Mouse (Mus musculus): ENCODE results near the gene Stk19.
A peak's percentile ranks its signal among the peaks of the same experiment; 100 is the strongest.
"Not testable (repeated sequence)": the region's sequence is repeated elsewhere in the genome, so short reads cannot be mapped to it uniquely, and the experiment has no call there.

Gene Stk19

GRCm38 (mm10) chr17:34838785-34839184, 2.0 kb upstream of the Stk19 start:
- no peak for DNase-seq

DNA sequence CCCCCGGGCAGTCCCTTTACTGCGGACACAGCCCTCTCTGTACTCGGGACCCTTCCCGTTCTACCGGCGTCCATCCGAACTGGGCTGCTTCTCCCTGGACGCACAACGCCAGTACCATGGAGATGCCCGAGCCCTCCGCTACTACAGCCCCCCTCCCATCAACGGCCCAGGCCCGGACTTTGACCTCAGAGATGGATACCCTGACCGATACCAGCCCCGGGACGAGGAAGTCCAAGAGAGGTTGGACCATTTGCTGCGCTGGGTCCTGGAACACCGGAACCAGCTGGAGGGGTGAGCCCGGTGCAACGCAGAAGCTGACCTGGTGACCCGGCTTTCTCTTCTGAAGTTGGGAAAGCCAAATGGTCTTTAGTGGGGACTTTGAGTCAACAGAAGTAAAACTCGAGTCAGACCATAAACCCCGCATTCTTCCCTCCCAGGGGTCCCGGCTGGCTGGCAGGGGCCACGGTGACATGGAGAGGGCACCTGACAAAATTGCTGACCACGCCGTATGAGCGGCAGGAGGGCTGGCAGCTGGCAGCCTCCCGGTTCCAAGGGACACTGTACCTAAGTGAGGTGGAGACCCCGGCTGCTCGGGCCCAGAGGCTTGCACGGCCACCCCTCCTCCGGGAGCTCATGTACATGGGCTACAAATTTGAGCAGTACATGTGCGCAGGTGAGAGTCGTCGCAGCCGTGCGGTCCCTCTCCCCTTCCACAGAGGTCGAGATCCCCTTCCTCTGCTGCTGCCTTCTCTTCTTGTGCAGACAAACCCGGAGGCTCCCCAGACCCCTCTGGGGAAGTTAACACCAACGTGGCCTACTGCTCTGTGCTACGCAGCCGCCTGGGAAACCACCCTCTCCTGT, 949 bp upstream of the Stk19 start:
- no peak for DNase-seq

GRCm38 (mm10) chr17:34836155-34836855, 440 bp downstream of the Stk19 start:
- DNase-seq, result no peak

GRCm38 (mm10) chr17:34830776-34831175, 6.0 kb downstream of the Stk19 start:
- DNase-seq, result not testable (repeated sequence)

DNA sequence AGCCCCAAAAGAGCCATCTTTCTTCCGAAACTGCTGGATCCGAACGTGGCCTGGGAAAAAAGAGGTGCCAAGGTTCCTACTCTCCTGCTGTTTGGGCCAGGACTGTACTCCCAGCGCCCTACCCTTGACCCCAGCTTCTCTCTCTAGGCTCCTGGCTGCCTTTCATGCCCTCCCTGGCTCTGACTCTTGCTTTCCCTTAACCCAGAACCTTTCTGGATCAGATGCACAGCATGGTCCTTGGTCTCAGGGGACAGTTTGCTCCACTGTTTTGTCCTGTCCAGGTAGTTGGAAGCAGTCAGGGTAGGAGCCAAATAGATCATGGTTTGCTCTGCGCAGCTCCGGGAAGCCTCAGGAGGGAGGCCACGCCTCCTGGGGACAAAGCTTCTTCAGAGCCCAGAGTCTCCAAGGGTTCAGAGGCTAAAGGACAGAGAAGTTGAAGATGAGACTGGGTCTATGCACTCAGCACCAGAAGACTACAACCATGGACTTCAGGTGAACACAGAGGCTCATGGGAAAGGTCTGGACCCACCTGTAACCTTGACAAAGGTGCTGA, 21.9 kb downstream of the Stk19 start:
- no peak for DNase-seq

- peak; percentile 37 for DNase-seq
Measured at GRCm38 (mm10) chr17:34813747-34814146, 23.0 kb downstream of the Stk19 start.

GRCm38 (mm10) chr17:34811275-34811674, 25.5 kb downstream of the Stk19 start:
- DNase-seq, result no peak

DNA sequence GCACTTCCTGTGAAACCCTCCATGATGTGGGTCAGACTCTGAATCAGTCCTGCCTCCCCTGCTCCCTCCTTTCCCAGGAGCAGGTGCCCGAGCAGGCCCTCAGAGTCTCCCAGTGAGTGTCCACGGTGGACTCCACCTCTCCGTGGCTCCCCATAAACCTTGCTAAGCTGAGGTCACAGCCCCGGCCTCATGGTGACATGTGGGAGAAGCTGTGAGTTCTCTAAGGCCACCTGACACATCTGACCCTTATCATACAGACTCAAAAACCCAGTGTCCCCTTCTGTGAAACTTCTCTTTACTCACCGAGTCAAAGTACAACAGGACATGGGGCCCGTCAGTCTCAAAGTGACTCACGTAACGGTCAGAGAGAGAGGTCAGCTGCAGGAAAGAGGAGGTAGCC, 25.9 kb downstream of the Stk19 start:
- not testable (repeated sequence) for DNase-seq

DNA sequence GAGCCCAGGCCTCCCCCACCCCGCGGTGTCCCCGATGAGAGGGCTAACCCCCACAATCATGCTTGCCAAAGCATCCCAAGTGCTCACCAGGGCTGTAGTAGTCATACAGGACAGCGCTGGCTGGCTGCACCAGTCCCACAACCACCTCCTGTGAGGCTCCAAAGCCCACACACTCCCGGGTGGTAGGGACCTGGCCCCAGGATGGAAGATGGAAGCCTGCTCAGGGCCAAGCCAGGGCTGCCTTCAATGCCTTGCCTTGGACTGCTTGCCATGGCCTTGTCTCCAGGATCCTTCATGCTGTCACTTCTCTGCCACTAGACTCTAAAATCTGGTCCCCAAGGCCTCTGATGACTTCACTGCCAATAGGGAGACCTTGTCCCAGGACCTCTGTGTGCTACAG, 26.3 kb downstream of the Stk19 start:
- DNase-seq, result not testable (repeated sequence)

DNA sequence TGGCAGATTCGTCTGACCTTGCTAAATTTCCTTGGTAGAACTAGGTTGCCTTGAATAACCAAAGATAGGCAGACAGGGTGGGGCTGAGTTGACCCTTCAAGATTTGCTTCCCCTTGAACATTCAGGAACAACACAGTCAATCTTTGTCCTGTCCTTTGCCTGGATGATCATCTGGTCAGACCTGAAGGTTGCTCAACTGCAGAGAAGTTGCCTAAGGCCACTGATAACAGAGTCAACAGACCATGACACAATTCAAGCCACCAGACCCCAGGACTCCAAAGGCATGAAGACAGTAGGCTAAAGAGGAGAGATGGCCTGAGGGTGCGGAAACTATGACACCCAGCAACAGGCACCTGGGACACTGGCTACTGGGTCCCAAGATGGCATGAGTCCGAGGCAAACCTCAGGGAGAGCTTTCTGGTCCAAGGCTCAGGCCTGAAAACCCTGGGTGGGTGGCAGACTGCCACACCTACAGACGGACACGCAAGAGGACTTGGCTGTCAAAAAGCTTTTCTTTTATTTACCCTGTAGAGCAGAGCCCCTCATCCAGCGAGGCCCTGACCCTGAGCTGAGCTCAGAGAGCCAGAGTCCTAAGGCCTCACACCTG, 28.0 kb downstream of the Stk19 start:
- DNase-seq, result no peak

DNA sequence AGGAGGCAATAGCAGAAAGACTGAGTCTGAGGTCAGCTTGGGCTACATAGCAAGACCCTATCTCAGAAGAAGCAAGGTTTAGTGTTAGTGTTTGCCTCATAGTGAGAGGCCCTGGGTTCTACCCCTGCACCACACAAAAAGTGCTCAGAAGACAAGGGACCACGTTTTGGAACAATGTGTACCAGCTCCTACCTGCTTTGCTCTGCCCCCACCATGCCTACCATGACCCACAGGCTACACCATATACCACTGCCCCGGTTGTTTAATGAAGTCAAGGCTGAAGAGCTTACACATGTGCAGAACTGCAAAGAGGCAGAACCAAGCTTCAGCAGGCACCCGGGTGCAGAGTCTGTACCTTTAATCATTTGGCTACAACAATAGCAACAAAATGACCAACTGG, 29.6 kb downstream of the Stk19 start:
- no peak for DNase-seq

GRCm38 (mm10) chr17:34804871-34805562, 31.7 kb downstream of the Stk19 start:
- DNase-seq, result no peak

- DNase-seq, result not testable (repeated sequence)
Measured at GRCm38 (mm10) chr17:34804301-34804700, 32.4 kb downstream of the Stk19 start, which contains the start of gene Cyp21a1. Gene Cyp21a1 (minus strand): TSS chr17:34804561.

DNA sequence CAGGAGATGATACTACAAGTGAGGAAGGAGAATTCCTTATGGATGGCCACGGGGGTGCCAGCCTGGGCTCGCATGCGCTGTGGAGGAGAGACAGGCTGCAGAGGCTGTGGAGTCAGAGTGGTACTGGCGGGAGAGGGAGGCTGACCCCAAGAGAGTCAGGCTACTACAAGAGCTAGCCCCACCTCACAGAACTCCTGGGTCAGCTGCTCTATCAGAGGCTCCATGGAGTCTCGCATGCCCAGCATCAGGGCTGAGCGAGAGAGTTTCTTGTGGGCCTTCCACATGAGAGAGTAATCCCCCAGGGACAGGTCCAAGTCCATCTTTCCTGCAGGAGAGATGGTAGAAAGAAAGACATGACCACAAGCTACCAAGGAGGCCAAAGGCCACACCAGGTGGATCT, 33.4 kb downstream of the Stk19 start:
- DNase-seq, result not testable (repeated sequence)

GRCm38 (mm10) chr17:34802756-34803155, 34.0 kb downstream of the Stk19 start:
- not testable (repeated sequence) for DNase-seq

DNA sequence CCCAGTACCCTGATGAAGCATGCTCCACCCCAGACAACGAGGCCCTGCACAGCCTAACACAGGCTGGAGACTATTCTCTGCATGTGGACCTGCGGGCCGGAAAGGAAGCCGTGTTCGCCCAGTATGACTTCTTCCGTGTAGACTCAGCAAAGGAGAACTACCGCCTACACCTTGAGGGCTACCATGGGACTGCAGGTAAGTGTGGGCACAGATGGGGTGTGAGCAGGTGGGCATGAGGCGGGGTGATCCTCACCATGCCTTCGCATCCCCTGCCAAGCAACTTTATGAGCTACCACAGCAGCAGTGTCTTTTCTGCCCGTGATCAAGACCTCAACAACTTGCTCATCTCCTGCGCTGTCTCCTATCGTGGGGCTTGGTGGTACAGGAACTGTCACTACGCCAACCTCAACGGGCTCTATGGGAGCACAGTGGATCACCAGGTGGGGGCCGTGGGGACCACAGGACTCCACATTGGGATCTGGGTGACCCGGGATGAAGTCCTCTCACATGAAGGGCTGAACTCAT, 35.9 kb downstream of the Stk19 start:
- not testable (repeated sequence) for DNase-seq

- no peak for DNase-seq
Measured at GRCm38 (mm10) chr17:34799531-34799925, 37.2 kb downstream of the Stk19 start.

DNA sequence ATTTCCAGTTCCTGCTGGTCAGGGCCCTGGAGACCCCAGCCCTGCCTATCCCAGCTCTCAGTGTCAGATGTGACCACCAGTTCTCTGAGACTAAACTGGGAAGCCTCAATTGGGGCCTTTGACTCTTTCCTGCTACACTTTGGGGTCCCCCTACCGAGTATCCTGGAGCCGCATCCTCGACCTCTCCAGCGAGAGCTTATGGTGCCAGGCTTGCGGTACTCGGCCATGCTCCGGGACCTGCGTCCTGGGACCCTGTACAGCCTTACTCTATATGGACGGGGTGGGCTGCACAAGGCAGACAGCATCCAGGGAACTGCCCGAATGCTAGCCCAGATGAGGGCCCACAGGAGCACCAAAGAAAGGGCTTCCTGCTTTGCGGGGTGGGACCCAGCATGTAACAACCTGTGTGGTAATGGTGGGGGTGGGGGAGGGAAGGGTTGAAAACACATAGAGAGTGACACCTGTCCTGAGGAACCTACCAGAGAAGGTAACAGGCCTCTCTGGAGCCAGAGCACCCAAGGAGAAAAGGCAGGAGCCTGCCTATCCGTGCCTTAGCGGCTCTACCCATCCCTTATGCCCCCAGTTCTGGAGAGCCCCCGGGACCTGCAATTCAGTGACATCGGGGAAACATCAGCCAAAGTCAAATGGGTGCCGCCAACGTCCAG, 37.7 kb downstream of the Stk19 start:
- DNase-seq, result no peak

GRCm38 (mm10) chr17:34798071-34798470, 38.7 kb downstream of the Stk19 start:
- not testable (repeated sequence) for DNase-seq

DNA sequence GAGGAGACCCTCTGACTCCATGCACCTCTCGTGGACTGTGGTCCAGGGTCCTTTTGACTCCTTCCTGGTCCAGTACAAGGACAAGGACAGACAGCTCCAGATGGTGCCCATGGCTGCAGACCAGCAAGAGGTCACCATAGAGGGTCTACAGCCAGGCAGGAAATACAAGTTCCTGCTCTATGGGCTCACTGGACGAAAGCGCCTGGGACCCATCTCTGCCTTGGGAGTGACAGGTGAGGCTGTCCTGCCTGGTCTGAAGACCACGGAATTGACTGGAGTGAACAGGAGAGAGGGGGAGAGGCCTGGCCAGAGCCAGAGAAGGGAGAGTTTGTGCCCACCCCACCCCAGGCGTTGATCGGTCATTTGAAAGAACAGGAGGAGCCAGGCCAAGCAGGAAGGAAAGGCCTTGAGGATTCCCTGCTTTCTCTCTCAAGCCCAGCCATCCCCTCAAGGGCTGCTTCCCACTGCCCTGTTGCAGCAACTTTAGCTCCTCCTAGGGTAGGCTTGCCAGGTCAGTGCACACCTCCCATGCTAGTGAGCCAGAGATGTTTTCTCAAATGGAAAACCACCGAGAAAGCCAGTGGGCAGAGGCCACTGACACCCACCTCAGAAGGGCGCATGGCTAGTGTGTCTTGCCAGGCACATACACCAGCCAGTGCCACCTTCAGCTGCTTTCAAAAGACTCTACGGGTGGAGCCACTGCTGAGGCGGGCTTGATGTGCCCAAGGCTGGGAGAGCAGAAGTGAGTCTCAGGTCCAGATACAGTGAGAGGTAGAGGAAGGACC, 39.3 kb downstream of the Stk19 start:
- DNase-seq, result not testable (repeated sequence)

Measured in lung, postnatal 14 days (tissue).